Mouse (Mus musculus) brain, embryonic 14.5 days (tissue): ENCODE measurements around the gene Alkbh4. TPM values are rescaled to one million over a fixed set of nuclear protein-coding genes. Genes with fewer than 3 reads are reported as not detected.
A peak's percentile ranks its signal among the peaks of the same experiment; 100 is the strongest.

Experiments used
- DNase-seq: peaks from one replicate; pipeline ENCODE4 v3.0.0-alpha.2; 2011; ENCODE audit warnings: low read depth
- CTCF ChIP-seq: fragments of 200-500 bp; IDR thresholded peaks from 2 replicates; pipeline ENCODE4 v1.5.1; 2012; ENCODE audit warnings: inconsistent platforms, mild to moderate bottlenecking, moderate library complexity, borderline replicate concordance; ENCODE audit not compliant: insufficient read depth, insufficient read length; ENCODE audit errors: extremely low read depth
- POLR2A ChIP-seq: fragments of 200-500 bp; IDR thresholded peaks from 2 replicates; pipeline ENCODE4 v1.6.1; 2012; ENCODE audit warnings: mild to moderate bottlenecking, inconsistent platforms, borderline replicate concordance; ENCODE audit not compliant: poor library complexity, insufficient read depth, insufficient read length, severe bottlenecking; ENCODE audit errors: extremely low read depth
- polyA plus RNA-seq: library from polyadenylated mRNA; depleted of rRNA; stranded (reverse); fragments of >200 nt; gene quantifications from 2 replicates; pipeline ENCODE4 v1.2.3, GENCODE M21; 2012; rRNA removed

The Alkbh4 gene
- polyA plus RNA-seq, 1 experiment, result 17.5 TPM

- TF ChIP-seq CTCF, result no peak
- TF ChIP-seq POLR2A, result no peak
Observed at GRCm38 (mm10) chr5:136169626-136170511, 33.9 kb downstream of the Alkbh4 start.

GRCm38 (mm10) chr5:136170512-136171362, 34.8 kb downstream of the Alkbh4 start, which contains the start of gene Orai2:
Gene Orai2, minus strand, starts transcription at chr5:136170713.
- TF ChIP-seq POLR2A (0 out of 2 replicates have a peak, but pooled peaks have one; percentile 25), CTCF (no peak)
- peak; percentile 91 for DNase-seq

More at GRCm38 (mm10) chr5:136169626-136170511, 33.9 kb downstream of the Alkbh4 start:
- peak; percentile 51 for DNase-seq

DNA sequence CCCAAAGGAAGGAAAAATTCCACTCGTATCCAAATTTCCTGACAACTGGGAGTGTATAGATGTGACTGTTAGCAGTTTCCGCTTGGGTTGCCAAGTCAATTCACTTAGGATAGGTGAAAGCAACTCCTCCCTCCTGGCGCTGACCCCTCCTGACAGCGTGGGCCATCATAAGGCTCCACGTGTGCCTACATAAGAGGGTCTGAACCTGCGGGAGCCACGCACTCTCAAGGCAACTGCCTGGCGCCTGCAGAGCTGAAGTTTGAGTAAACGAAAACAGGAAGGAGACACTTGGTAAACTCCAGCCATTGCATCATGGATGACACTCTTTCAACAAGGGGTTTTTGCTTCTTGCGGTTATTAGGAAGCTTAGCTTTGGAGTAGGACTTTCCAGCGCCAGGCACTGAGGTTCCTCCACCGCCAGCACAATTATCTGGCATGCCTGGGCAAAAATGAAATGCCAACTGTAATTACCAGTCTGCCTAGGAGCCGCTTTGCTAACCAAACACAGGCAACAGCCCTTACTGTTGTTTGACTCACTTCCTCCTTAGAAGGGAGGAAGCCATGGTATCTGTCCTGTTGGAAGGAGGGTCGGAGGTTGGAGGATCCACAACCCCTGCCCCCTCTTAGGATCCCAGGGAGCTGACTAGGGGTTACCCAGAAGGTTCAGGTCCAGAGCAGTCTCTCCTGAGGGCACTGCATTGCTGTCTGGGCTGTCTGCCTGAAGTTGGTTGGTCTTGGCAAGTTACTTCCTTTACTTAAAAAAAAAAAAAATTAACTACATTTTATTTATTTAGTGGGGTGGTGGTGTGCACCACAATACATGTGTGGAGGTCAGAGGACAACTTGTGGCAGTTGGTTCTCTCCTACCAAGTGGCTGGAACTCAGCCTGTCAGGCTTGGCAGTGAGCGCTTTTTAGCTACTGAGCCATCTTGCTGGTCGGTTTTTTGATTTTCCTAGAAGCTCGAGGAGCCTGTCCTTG, 35.7 kb downstream of the Alkbh4 start:
- DNase-seq, result peak; percentile 29
- TF ChIP-seq POLR2A (no peak), CTCF (no peak)

DNA sequence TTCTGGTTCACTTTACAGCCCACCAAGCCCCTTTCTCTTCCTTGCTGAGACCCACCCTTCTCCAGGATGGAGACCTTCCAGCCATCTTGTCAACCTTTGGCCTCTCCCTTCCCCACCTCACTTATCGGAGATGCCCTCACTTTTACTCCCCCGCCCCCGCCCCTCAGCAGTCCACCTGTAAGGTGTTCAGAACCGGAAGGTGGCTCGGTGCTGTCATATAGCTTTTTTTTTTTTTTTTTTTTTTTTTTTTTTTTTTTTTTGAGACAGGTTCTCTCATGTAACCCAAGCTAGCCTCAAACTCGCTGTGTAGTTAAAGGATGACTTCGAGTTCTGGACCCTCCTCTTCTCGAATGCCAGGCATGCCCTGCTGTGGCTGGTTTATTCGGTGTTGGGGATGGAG, 37.0 kb downstream of the Alkbh4 start:
- no peak for TF ChIP-seq CTCF
- no peak for DNase-seq

GRCm38 (mm10) chr5:136173606-136174463, 37.9 kb downstream of the Alkbh4 start:
- DNase-seq, result peak; percentile 92
- no peak for TF ChIP-seq POLR2A
- no peak for TF ChIP-seq CTCF

DNA sequence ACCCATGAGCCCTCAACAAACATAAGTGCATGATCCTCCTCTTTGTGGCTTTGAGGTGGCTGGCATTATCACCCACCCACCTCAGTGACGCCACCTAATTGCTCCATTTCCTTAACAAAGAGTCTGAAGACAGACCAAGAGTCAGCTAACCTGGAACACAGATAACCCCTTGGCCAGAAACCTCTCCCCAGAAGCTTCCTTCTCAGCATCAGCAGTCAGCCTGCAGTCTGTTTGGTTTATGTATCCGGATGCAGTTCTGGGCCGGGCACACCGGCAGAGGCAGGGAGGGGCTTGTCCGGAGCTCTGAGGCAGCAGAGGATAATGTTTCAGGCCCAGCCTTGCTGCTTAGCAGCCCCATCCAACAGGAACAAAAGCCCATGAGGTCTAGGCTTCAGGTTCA, 43.6 kb downstream of the Alkbh4 start:
- DNase-seq, result no peak
- no peak for TF ChIP-seq POLR2A
- no peak for TF ChIP-seq CTCF

DNA sequence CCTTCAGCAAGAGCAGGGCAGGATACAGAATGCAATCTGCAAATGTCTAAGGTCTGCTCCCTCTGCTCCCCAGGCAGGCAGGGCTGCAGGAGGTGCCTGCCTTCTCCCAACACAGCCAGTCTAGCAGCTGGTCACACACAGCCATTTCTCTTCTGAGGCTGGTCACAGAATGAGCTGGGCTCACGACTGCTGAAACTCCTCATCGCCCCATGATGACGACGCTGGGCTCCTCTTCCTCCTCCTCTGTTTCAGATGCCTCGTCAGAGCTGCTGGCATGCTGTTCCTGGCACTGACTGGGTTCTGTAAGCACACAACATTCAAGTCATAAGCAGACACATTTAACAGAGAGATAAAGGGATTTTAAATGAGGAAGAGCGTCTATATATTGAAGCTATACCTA, 45.3 kb downstream of the Alkbh4 start:
- no peak for TF ChIP-seq POLR2A
- TF ChIP-seq CTCF, result no peak
- no peak for DNase-seq

DNA sequence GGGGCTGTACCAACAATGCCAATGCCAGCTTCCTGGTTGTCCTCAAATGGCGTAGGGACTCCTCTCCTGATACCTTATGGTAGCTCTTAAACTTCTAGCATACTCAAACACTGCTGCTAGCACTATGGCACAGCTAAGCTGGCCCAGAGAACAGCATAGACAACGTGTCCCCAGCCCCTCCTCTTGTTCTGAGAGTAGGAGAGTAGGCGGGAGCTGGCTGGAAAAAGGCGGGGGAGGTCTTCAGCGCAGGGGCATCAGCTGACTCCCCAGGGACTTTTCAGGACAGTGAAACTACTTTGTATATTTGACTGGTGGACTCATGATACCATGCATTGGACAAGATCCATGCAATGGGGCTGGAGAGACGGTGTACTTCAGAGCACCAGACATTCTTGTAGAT, 46.1 kb downstream of the Alkbh4 start:
- TF ChIP-seq CTCF (no peak), POLR2A (no peak)
- no peak for DNase-seq

GRCm38 (mm10) chr5:136182830-136183229, 46.9 kb downstream of the Alkbh4 start:
- no peak for DNase-seq

DNA sequence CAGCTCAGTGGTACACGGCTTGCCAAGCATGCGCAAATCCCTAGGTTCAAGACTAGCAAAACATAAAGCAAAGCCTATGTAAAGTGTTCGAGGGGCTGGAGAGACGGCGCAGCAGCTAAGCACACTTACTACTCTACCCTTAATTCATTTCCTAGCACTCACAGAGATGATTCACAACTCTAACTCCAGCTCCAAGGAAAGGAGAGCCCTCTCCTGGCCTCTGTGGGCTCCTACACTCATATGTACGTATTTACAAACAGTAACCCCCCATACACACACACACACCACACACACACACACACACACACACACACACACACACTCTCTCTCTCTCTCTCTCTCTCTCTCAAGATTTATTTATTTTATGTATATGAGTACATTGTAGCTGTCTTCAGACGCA, 47.8 kb downstream of the Alkbh4 start:
- DNase-seq, result no peak
- TF ChIP-seq POLR2A, result no peak
- TF ChIP-seq CTCF, result no peak

More at GRCm38 (mm10) chr5:136182830-136183229, 46.9 kb downstream of the Alkbh4 start:
- TF ChIP-seq CTCF (no peak), POLR2A (no peak)

- peak; percentile 85 for TF ChIP-seq CTCF
- no peak for TF ChIP-seq POLR2A
- DNase-seq, result peak; percentile 77
Observed at GRCm38 (mm10) chr5:136186723-136187122, 50.8 kb downstream of the Alkbh4 start.

Other genes starting within 250 kb of the Alkbh4 start
- 17.2 and 27.4 TPM in 2 replicates for gene Hspb1, start 248.2 kb upstream of the Alkbh4 start, polyA plus RNA-seq
- gene Ywhag, start 201.5 kb upstream of the Alkbh4 start, polyA plus RNA-seq, result 258 and 495 TPM in 2 replicates
- 2.1 and 5.1 TPM in 2 replicates for gene Ssc4d, start 161.6 kb upstream of the Alkbh4 start, polyA plus RNA-seq
- gene Zp3, start 156.0 kb upstream of the Alkbh4 start, polyA plus RNA-seq, result 0.18 and 0.21 TPM in 2 replicates
- 26.7 and 28.4 TPM in 2 replicates for gene Dtx2, start 141.3 kb upstream of the Alkbh4 start, polyA plus RNA-seq
- gene Upk3b, start 97.7 kb upstream of the Alkbh4 start, polyA plus RNA-seq, result 0.06 and 0.11 TPM in 2 replicates
- 0.26 and 0.40 TPM in 2 replicates for gene Upk3bl, start 81.7 kb upstream of the Alkbh4 start, polyA plus RNA-seq
- gene Rasa4, start 52.2 kb upstream of the Alkbh4 start, polyA plus RNA-seq, result 9.5 and 18.1 TPM in 2 replicates
- 144 and 199 TPM in 2 replicates for gene Polr2j, start 19.5 kb upstream of the Alkbh4 start, polyA plus RNA-seq
- 45.7 and 69.0 TPM in 2 replicates for gene Lrwd1, start 72 bp upstream of the Alkbh4 start, polyA plus RNA-seq
- gene Orai2, start 34.6 kb downstream of the Alkbh4 start, polyA plus RNA-seq, result 52.2 and 58.5 TPM in 2 replicates
- gene Prkrip1, start 62.8 kb downstream of the Alkbh4 start, polyA plus RNA-seq, result 36.3 and 37.2 TPM in 2 replicates
- gene Sh2b2, start 110.4 kb downstream of the Alkbh4 start, polyA plus RNA-seq, result 58.4 and 59.1 TPM in 2 replicates